Mouse (Mus musculus) C2C12 (cell line): ENCODE measurements around the gene Chl1.

Source experiments
- CEBPB ChIP-seq: IDR thresholded peaks from one replicate; pipeline ENCODE4 v1.6.1; 2011; ENCODE audit warnings: low read depth, mild to moderate bottlenecking, control low read depth, moderate library complexity
- CTCF ChIP-seq: IDR thresholded peaks from one replicate; pipeline ENCODE4 v1.5.1; 2011; ENCODE audit not compliant: control insufficient read depth, insufficient read depth, insufficient read length
- FOSL1 ChIP-seq: IDR thresholded peaks from one replicate; pipeline ENCODE4 v1.8.0; 2011; ENCODE audit warnings: mild to moderate bottlenecking, low read length; ENCODE audit not compliant: poor library complexity, insufficient read depth, severe bottlenecking
- MAX ChIP-seq: IDR thresholded peaks from one replicate; pipeline ENCODE4 v1.6.1; 2011; ENCODE audit warnings: mild to moderate bottlenecking, control low read depth
- MYOD1 ChIP-seq: IDR thresholded peaks from one replicate; pipeline ENCODE4 v1.6.1; 2011; ENCODE audit warnings: low read depth; ENCODE audit not compliant: control insufficient read depth, insufficient read length
- MYOG ChIP-seq: IDR thresholded peaks from one replicate; pipeline ENCODE4 v1.6.1; 2011; ENCODE audit not compliant: control insufficient read depth, insufficient read length; ENCODE audit errors: extremely low read depth
- USF1 ChIP-seq: IDR thresholded peaks from one replicate; pipeline ENCODE4 v1.6.1; 2011; ENCODE audit warnings: low read depth, mild to moderate bottlenecking, control low read depth, moderate library complexity

- no peak for TF ChIP-seq CTCF
- no peak for TF ChIP-seq MYOD1
- no peak for TF ChIP-seq MYOG
- TF ChIP-seq MAX = no peak
- TF ChIP-seq CEBPB = no peak
- no peak for TF ChIP-seq FOSL1
- TF ChIP-seq USF1 = no peak
Observed at GRCm38 (mm10) chr6:103632856-103633255, 122.5 kb downstream of the Chl1 start.
